Mouse (Mus musculus) liver, adult 2 months (tissue): Measurements from ENCODE around the gene Nsd1. TPM values are rescaled to one million over a fixed set of nuclear protein-coding genes. Genes with fewer than 3 reads are reported as not detected.
A peak's percentile ranks its signal among the peaks of the same experiment; 100 is the strongest.

Experiments used
- DNase-seq: peaks from one replicate; pipeline ENCODE4 v3.0.0-alpha.2; 2011; ENCODE audit warnings: low read depth, low spot score; ENCODE audit errors: extremely low read depth
- H3K27ac ChIP-seq: fragments of 200-500 bp; replicated peaks from 2 replicates; pipeline ENCODE4 v1.5.1; 2012; ENCODE audit warnings: low read depth, mild to moderate bottlenecking, control low read depth, inconsistent platforms, low read length; ENCODE audit not compliant: insufficient read depth
- H3K27me3 ChIP-seq: fragments of 200-500 bp; 2 replicates; pipeline ENCODE4 v1.6.1; 2012; ENCODE audit warnings: mild to moderate bottlenecking, moderate library complexity, low read length, inconsistent platforms; ENCODE audit not compliant: control insufficient read depth, insufficient read depth
- H3K36me3 ChIP-seq: fragments of 200-500 bp; 2 replicates; pipeline ENCODE4 v1.6.1; 2012; ENCODE audit warnings: low read length, inconsistent platforms; ENCODE audit not compliant: control insufficient read depth, insufficient read depth
- H3K4me1 ChIP-seq: fragments of 200-500 bp; 2 replicates; pipeline ENCODE4 v1.6.1; 2011; ENCODE audit warnings: low read length; ENCODE audit not compliant: control insufficient read depth, insufficient read depth
- H3K4me3 ChIP-seq: fragments of 200-500 bp; 2 replicates; pipeline ENCODE4 v1.5.1; 2011; ENCODE audit warnings: low read depth, mild to moderate bottlenecking, control low read depth, low read length, moderate library complexity; ENCODE audit not compliant: insufficient read depth
- H3K79me2 ChIP-seq: fragments of 200-500 bp; 2 replicates; pipeline ENCODE4 v1.6.1; 2012; ENCODE audit warnings: inconsistent platforms, mild to moderate bottlenecking, low read length, moderate library complexity; ENCODE audit not compliant: control insufficient read depth, insufficient read depth
- H3K9ac ChIP-seq: fragments of 200-500 bp; 2 replicates; pipeline ENCODE4 v1.6.1; 2012; ENCODE audit warnings: low read depth, mild to moderate bottlenecking, control low read depth, inconsistent platforms, low read length
- CTCF ChIP-seq: fragments of 200-500 bp; IDR thresholded peaks from 2 replicates; pipeline ENCODE4 v1.5.1; 2011; ENCODE audit warnings: low read depth, low read length, control low read depth
- POLR2A ChIP-seq: fragments of 200-500 bp; IDR thresholded peaks from 2 replicates; pipeline ENCODE4 v1.6.1; 2011; ENCODE audit warnings: low read length, control low read depth; ENCODE audit not compliant: insufficient read depth; ENCODE audit errors: extremely low read depth
- WGBS: fragments of 180-500 bp; shearing (Covaris S2); methylation state at CpG from one replicate; pipeline ENCODE4 v1.1.7; 2018; 5-methylcytosine and 5-hydroxymethylcytosine counted together
- polyA plus RNA-seq: library from polyadenylated mRNA; depleted of rRNA; stranded (reverse); fragments of >200 nt; gene quantifications from 2 replicates; pipeline ENCODE4 v1.2.3, GENCODE M21; 2012
- total RNA-seq: library from RNA; depleted of rRNA; stranded (reverse); fragments of >200 nt; gene quantifications from 2 replicates; pipeline ENCODE4 v1.2.3, GENCODE M21; 2014

Gene Nsd1
- total and polyA plus RNA-seq, 2 experiments, result 8.9 to 45.4 TPM

- Histone ChIP-seq H3K36me3 (no peaks in the 10 kb centered on the region), H3K79me2 (no peaks in the 10 kb centered on the region), H3K9ac (no peak overlapping the region), H3K27ac (no peak overlapping the region), H3K27me3 (no peaks in the 10 kb centered on the region), H3K4me1 (peaks cover 6% of the 10 kb centered on the region; the same call in 1 of the 2 replicates), H3K4me3 (no peak overlapping the region)
- WGBS, result 85% methylated on average over 6 of the region's 6 CpGs
- TF ChIP-seq POLR2A (no peak), CTCF (no peak)
- DNase-seq, result no peak
These were observed 33.3 kb upstream of the Nsd1 start for GRCm38 (mm10) chr13:55176265-55176664.

GRCm38 (mm10) chr13:55177903-55178496 lies 31.6 kb upstream of the Nsd1 start:
- Histone ChIP-seq H3K4me1 (peaks cover 2% of the 10 kb centered on the region), H3K79me2 (no peaks in the 10 kb centered on the region), H3K36me3 (no peaks in the 10 kb centered on the region), H3K27me3 (no peaks in the 10 kb centered on the region), H3K27ac (no peak overlapping the region), H3K4me3 (no peak overlapping the region), H3K9ac (no peak overlapping the region)
- 76% methylated on average over 4 of the region's 4 CpGs for WGBS
- TF ChIP-seq POLR2A (no peak), CTCF (peak; percentile 35; the same call in 1 of the 2 replicates)
- DNase-seq, result no peak

DNA sequence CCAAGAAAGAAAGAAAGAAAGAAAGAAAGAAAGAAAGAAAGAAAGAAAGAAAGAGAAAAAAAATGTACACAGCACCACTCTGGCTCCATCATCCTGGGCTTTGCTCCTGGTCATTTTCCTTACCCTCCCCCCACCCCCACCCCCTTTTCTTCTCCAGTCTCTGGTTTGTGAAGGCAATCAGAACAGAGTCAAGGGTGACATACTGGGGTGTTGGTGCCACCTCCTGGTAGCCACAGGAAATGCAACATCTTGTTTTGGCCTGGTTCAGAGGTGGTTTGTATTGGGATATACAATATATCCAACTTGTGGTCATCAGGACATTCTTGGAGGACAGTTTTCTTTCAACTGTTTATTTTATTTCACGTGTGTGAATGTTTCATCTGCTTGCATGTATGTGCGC lies 31.0 kb upstream of the Nsd1 start:
- Histone ChIP-seq H3K27me3 (no peaks in the 10 kb centered on the region), H3K4me1 (peaks cover 2% of the 10 kb centered on the region), H3K79me2 (no peaks in the 10 kb centered on the region), H3K4me3 (no peak overlapping the region), H3K36me3 (no peaks in the 10 kb centered on the region), H3K27ac (no peak overlapping the region), H3K9ac (no peak overlapping the region)
- TF ChIP-seq CTCF (peak; percentile 71), POLR2A (no peak)
- 52% methylated on average over 2 of the region's 2 CpGs for WGBS
- peak; percentile 57 for DNase-seq

DNA sequence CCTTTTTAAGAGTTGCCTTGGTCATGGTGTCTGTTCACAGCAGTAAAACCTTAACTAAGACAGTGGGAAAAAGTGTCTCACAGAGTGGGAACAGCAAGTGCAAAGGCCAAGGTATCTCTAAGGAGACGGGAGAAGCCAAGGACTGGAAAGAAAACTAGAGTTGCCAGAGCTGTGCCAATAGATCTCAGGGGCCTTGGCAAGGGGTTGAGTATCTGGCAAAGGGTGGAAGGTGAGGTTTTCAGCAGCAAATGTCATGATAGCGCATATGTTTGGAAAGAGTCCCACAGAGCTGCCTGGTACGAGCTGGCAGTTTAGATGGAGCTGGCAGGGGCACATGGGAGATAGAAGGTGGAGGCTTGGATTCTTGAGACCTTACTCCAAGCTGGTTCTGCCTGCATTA lies 30.0 kb upstream of the Nsd1 start:
- Histone ChIP-seq H3K79me2 (no peaks in the 10 kb centered on the region), H3K4me1 (peaks cover 2% of the 10 kb centered on the region), H3K9ac (no peak overlapping the region), H3K4me3 (no peak overlapping the region), H3K27ac (no peak overlapping the region), H3K27me3 (no peaks in the 10 kb centered on the region), H3K36me3 (no peaks in the 10 kb centered on the region)
- WGBS, result 82% methylated on average over 3 of the region's 3 CpGs
- TF ChIP-seq CTCF (no peak), POLR2A (no peak)
- DNase-seq, result no peak

GRCm38 (mm10) chr13:55181786-55182172 lies 27.8 kb upstream of the Nsd1 start:
- no peak for TF ChIP-seq POLR2A
- TF ChIP-seq CTCF, result no peak
- H3K9ac ChIP-seq, result peak overlapping the region; percentile 77; the same call in 1 of the 2 replicates
- H3K27ac ChIP-seq, result no peak overlapping the region
- peak overlapping the region; percentile 36; the same call in 1 of the 2 replicates for H3K4me3 ChIP-seq
- no peaks in the 10 kb centered on the region for H3K36me3 ChIP-seq
- H3K4me1 ChIP-seq, result peaks cover 2% of the 10 kb centered on the region
- H3K79me2 ChIP-seq, result no peaks in the 10 kb centered on the region
- 63% methylated on average over 2 of the region's 2 CpGs for WGBS
- H3K27me3 ChIP-seq, result no peaks in the 10 kb centered on the region
- no peak for DNase-seq

DNA sequence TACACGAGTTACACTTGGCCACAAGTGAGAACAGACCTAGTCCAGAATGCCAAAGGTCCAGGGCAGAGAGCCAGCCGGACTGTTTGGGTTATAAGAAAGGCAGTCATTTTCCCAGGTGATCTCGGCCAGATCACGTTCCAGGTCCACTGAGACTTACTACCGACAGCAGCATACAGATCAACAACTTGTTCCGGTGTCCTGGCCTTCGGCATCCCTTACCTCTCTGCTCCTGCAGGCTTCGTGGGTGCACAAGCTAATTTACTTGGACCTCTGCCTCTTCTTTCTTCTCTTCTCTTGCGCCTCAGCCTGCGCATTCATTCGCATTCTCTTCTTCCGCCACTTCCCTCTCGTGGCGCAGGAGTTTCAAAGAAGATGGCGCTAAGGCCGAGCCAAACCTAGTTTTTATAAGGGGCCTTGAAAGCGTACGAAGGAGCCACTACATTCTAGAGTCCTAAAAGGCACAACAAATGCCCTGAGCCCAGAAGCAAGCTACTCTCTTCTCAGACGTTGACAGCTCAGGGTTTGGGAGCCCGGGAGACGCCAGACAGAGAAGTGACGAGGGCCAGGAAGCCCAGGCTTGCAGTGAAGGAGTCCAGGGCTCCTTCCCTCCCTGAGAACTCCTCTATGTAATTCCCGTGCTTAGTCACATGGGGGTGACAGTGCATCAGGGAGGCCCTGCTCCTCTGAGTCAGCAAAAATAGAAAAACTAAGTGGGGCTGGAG lies 27.2 kb upstream of the Nsd1 start:
- peak; percentile 88 for DNase-seq
- peaks cover 2% of the 10 kb centered on the region for H3K4me1 ChIP-seq
- H3K79me2 ChIP-seq, result no peaks in the 10 kb centered on the region
- 14% methylated on average over 23 of the region's 23 CpGs for WGBS
- no peaks in the 10 kb centered on the region for H3K36me3 ChIP-seq
- no peaks in the 10 kb centered on the region for H3K27me3 ChIP-seq
- TF ChIP-seq CTCF, result peak; percentile 85
- TF ChIP-seq POLR2A, result no peak
- peak overlapping the region; percentile 73 for H3K27ac ChIP-seq
- H3K4me3 ChIP-seq, result peak overlapping the region; percentile 36
- peak overlapping the region; percentile 77 for H3K9ac ChIP-seq
